Mouse (Mus musculus) spleen, adult 2 months (tissue): ENCODE results near the gene Fam196b.

Experiments
- CTCF ChIP-seq: fragments of 200-500 bp; IDR thresholded peaks from 2 replicates; pipeline ENCODE4 v1.5.1; 2011; ENCODE audit warnings: mild to moderate bottlenecking, inconsistent platforms; ENCODE audit not compliant: insufficient read depth, insufficient read length, insufficient replicate concordance; ENCODE audit errors: extremely low read depth
- POLR2A ChIP-seq: fragments of 200-500 bp; IDR thresholded peaks from 2 replicates; pipeline ENCODE4 v1.6.1; 2011; ENCODE audit warnings: low read depth, low read length, inconsistent platforms

- no peak for TF ChIP-seq CTCF
- no peak for TF ChIP-seq POLR2A
Observed at GRCm38 (mm10) chr11:34306231-34306630, 8.4 kb upstream of the Fam196b start.
